Mouse (Mus musculus) embryonic facial prominence, embryonic 12.5 days (tissue): ENCODE measurements around the gene Hps5. TPM values are rescaled to one million over a fixed set of nuclear protein-coding genes. Genes with fewer than 3 reads are reported as not detected.
"Not testable (repeated sequence)": the region's sequence is repeated elsewhere in the genome, so short reads cannot be mapped to it uniquely, and the experiment has no call there.

Experiments
- ATAC-seq: fragments of 200-750 bp; cut with Nextera tagmentation; 2 replicates; pipeline ENCODE4 v1.8.0; 2017; ENCODE audit not compliant: insufficient number of reproducible peaks, insufficient read depth, low FRiP score, low TSS enrichment
- H3K27ac ChIP-seq: fragments of 300-500 bp; sonication (generic); 2 replicates; pipeline ENCODE4 v1.5.1; 2016; ENCODE audit warnings: mild to moderate bottlenecking
- H3K27me3 ChIP-seq: fragments of 300-500 bp; sonication (generic); 2 replicates; pipeline ENCODE4 v1.6.1; 2016; ENCODE audit warnings: mild to moderate bottlenecking, moderate library complexity
- H3K36me3 ChIP-seq: fragments of 300-500 bp; sonication (generic); 2 replicates; pipeline ENCODE4 v1.6.1; 2016; ENCODE audit warnings: mild to moderate bottlenecking
- H3K4me1 ChIP-seq: fragments of 300-500 bp; sonication (generic); 2 replicates; pipeline ENCODE4 v1.6.1; 2016
- H3K4me2 ChIP-seq: fragments of 300-500 bp; sonication (generic); replicated peaks from 2 replicates; pipeline ENCODE4 v1.6.1; 2016; ENCODE audit warnings: mild to moderate bottlenecking, moderate library complexity
- H3K4me3 ChIP-seq: fragments of 300-500 bp; sonication (generic); 2 replicates; pipeline ENCODE4 v1.5.1; 2016; ENCODE audit warnings: mild to moderate bottlenecking
- H3K9ac ChIP-seq: fragments of 300-500 bp; sonication (generic); 2 replicates; pipeline ENCODE4 v1.6.1; 2016; ENCODE audit warnings: mild to moderate bottlenecking, moderate library complexity
- H3K9me3 ChIP-seq: fragments of 300-500 bp; sonication (generic); 2 replicates; pipeline ENCODE4 v1.6.1; 2016; ENCODE audit warnings: mild to moderate bottlenecking, moderate library complexity
- WGBS: fragments of 180-500 bp; shearing (Covaris S2); methylation state at CpG from one replicate; pipeline ENCODE4 v1.1.7; 2016; 5-methylcytosine and 5-hydroxymethylcytosine counted together
- polyA plus RNA-seq: library from polyadenylated mRNA; unstranded; fragments of >200 nt; fragmentation: Nextera tagmentation; extraction: Ambion mirVana; gene quantifications from 2 replicates; pipeline ENCODE4 v1.2.1, GENCODE M21; 2016

Gene Hps5
- polyA plus RNA-seq, 1 experiment from 2014 or later: 29.5 TPM

- Histone ChIP-seq H3K4me3 (no peak overlapping the region), H3K27ac (no peak overlapping the region), H3K27me3 (no peaks in the 10 kb centered on the region), H3K9me3 (no peaks in the 10 kb centered on the region), H3K4me1 (no peaks in the 10 kb centered on the region), H3K4me2 (no peak overlapping the region), H3K9ac (no peak overlapping the region), H3K36me3 (peaks cover 61% of the 10 kb centered on the region)
- 72% methylated on average over 11 of the region's 11 CpGs for WGBS
- ATAC-seq: no peak
These were observed 34.6 kb downstream of the Hps5 start for GRCm38 (mm10) chr7:46761049-46761795.

- ATAC-seq: no peak
- H3K27me3 ChIP-seq: no peaks in the 10 kb centered on the region
These were observed 44.4 kb downstream of the Hps5 start, which contains the start of gene Saa2 for GRCm38 (mm10) chr7:46751490-46751889. Saa2 (plus strand) TSS chr7:46751790.

GRCm38 (mm10) chr7:46748459-46748858 is 47.4 kb downstream of the Hps5 start:
- ATAC-seq: no peak
- 45% methylated on average over 3 of the region's 3 CpGs for WGBS
- no peak overlapping the region for H3K4me2 ChIP-seq
- no peak overlapping the region for H3K27ac ChIP-seq
- H3K4me3 ChIP-seq: no peak overlapping the region
- H3K9me3 ChIP-seq: no peaks in the 10 kb centered on the region
- H3K27me3 ChIP-seq: no peaks in the 10 kb centered on the region
- H3K36me3 ChIP-seq: no peaks in the 10 kb centered on the region
- H3K4me1 ChIP-seq: no peaks in the 10 kb centered on the region
- H3K9ac ChIP-seq: no peak overlapping the region

More at GRCm38 (mm10) chr7:46751490-46751889, 44.4 kb downstream of the Hps5 start, which contains the start of gene Saa2:
- WGBS: 68% methylated on average over 3 of the region's 3 CpGs
- Histone ChIP-seq H3K4me3 (no peak within 1 kb of the TSS), H3K9ac (no peak within 1 kb of the TSS), H3K4me1 (no peaks in the 10 kb centered on the region), H3K4me2 (no peak within 1 kb of the TSS), H3K27ac (no peak within 1 kb of the TSS), H3K9me3 (no peaks in the 10 kb centered on the region), H3K36me3 (no peaks in the 10 kb centered on the region)

GRCm38 (mm10) chr7:46746381-46746780 is 49.5 kb downstream of the Hps5 start:
- no peak for ATAC-seq
- Histone ChIP-seq H3K36me3 (no peaks in the 10 kb centered on the region), H3K4me1 (no peaks in the 10 kb centered on the region), H3K9ac (no peak overlapping the region), H3K4me3 (no peak overlapping the region), H3K9me3 (no peaks in the 10 kb centered on the region), H3K27me3 (no peaks in the 10 kb centered on the region), H3K4me2 (no peak overlapping the region), H3K27ac (no peak overlapping the region)
- WGBS: 67% methylated on average over 7 of the region's 7 CpGs

- Histone ChIP-seq H3K4me2 (no peak overlapping the region), H3K9ac (no peak overlapping the region), H3K4me3 (no peak overlapping the region), H3K4me1 (no peaks in the 10 kb centered on the region), H3K9me3 (no peaks in the 10 kb centered on the region), H3K27ac (no peak overlapping the region), H3K27me3 (no peaks in the 10 kb centered on the region), H3K36me3 (no peaks in the 10 kb centered on the region)
- 67% methylated on average over 3 of the region's 3 CpGs for WGBS
- no peak for ATAC-seq
These were observed 50.0 kb downstream of the Hps5 start for GRCm38 (mm10) chr7:46745816-46746215.

GRCm38 (mm10) chr7:46742880-46743279 is 53.0 kb downstream of the Hps5 start, which contains the start of gene Saa1:
Saa1 (minus strand) TSS chr7:46742980.
- H3K9me3 ChIP-seq, H3K4me2 ChIP-seq, H3K27ac ChIP-seq, ATAC-seq, H3K27me3 ChIP-seq, H3K9ac ChIP-seq, H3K36me3 ChIP-seq, H3K4me1 ChIP-seq, H3K4me3 ChIP-seq: not testable (repeated sequence)
- 75% methylated on average over 3 of the region's 3 CpGs for WGBS

- not testable (repeated sequence) for H3K36me3 ChIP-seq, H3K4me1 ChIP-seq, H3K9me3 ChIP-seq, ATAC-seq, H3K9ac ChIP-seq, H3K27ac ChIP-seq, H3K4me3 ChIP-seq, H3K4me2 ChIP-seq, H3K27me3 ChIP-seq
- 82% methylated on average over 5 of the region's 5 CpGs for WGBS
These were observed 55.8 kb downstream of the Hps5 start for GRCm38 (mm10) chr7:46740041-46740440.

- 82% methylated on average over 12 of the region's 12 CpGs for WGBS
- Histone ChIP-seq H3K4me1 (no peaks in the 10 kb centered on the region), H3K9me3 (no peaks in the 10 kb centered on the region), H3K27ac (no peak overlapping the region), H3K36me3 (no peaks in the 10 kb centered on the region), H3K9ac (no peak overlapping the region), H3K27me3 (no peaks in the 10 kb centered on the region), H3K4me3 (no peak overlapping the region), H3K4me2 (no peak overlapping the region)
- no peak for ATAC-seq
These were observed 57.1 kb downstream of the Hps5 start for GRCm38 (mm10) chr7:46738561-46739460.

- Histone ChIP-seq H3K4me2 (no peak overlapping the region), H3K4me1 (no peaks in the 10 kb centered on the region), H3K4me3 (no peak overlapping the region), H3K9ac (no peak overlapping the region), H3K36me3 (no peaks in the 10 kb centered on the region), H3K9me3 (no peaks in the 10 kb centered on the region), H3K27ac (no peak overlapping the region), H3K27me3 (no peaks in the 10 kb centered on the region)
- WGBS: 78% methylated on average over 2 of the region's 2 CpGs
- ATAC-seq: no peak
These were observed 60.9 kb downstream of the Hps5 start for GRCm38 (mm10) chr7:46734983-46735382.

- no peak for ATAC-seq
- no peaks in the 10 kb centered on the region for H3K36me3 ChIP-seq
- no peak within 1 kb of the TSS for H3K27ac ChIP-seq
- H3K9ac ChIP-seq: no peak within 1 kb of the TSS
- no peaks in the 10 kb centered on the region for H3K4me1 ChIP-seq
- no peaks in the 10 kb centered on the region for H3K27me3 ChIP-seq
- no peak within 1 kb of the TSS for H3K4me3 ChIP-seq
- H3K4me2 ChIP-seq: no peak within 1 kb of the TSS
- 84% methylated on average over 4 of the region's 4 CpGs for WGBS
- no peaks in the 10 kb centered on the region for H3K9me3 ChIP-seq
These were observed 63.4 kb downstream of the Hps5 start, which contains the start of gene Saa4 for GRCm38 (mm10) chr7:46732458-46732857. Saa4 (minus strand) TSS chr7:46732603.

GRCm38 (mm10) chr7:46727584-46727983 is 68.3 kb downstream of the Hps5 start:
- WGBS: 90% methylated on average over 1 of the region's 1 CpGs
- Histone ChIP-seq H3K9ac (no peak overlapping the region), H3K36me3 (no peaks in the 10 kb centered on the region), H3K4me2 (no peak overlapping the region), H3K27ac (no peak overlapping the region), H3K9me3 (no peaks in the 10 kb centered on the region), H3K27me3 (no peaks in the 10 kb centered on the region), H3K4me1 (no peaks in the 10 kb centered on the region), H3K4me3 (no peak overlapping the region)
- ATAC-seq: no peak

GRCm38 (mm10) chr7:46724396-46724795 is 71.5 kb downstream of the Hps5 start:
- H3K27me3 ChIP-seq: no peaks in the 10 kb centered on the region
- no peaks in the 10 kb centered on the region for H3K4me1 ChIP-seq
- ATAC-seq: no peak
- H3K4me3 ChIP-seq: no peak overlapping the region
- no peak overlapping the region for H3K27ac ChIP-seq
- no peaks in the 10 kb centered on the region for H3K36me3 ChIP-seq
- no peak overlapping the region for H3K4me2 ChIP-seq
- no peaks in the 10 kb centered on the region for H3K9me3 ChIP-seq
- no peak overlapping the region for H3K9ac ChIP-seq
- WGBS: 79% methylated on average over 5 of the region's 5 CpGs
